Mouse (Mus musculus): ENCODE data around the gene Klf8.

GRCm38 (mm10) chrX:153255504-153255903, 18.2 kb downstream of the Klf8 start:
- TF ChIP-seq CTCF (conservative IDR thresholded peaks at IDR 0.05; ENCODE audit: low read length) (no peak), NANOG (IDR thresholded peaks at IDR 0.05; ENCODE audit: borderline replicate concordance, low read length) (no peak)

Measured in E14TG2a.4 (cell line).